Mouse (Mus musculus) cerebellum, adult 2 months (tissue): ENCODE measurements around the gene Lonrf2.

Source experiments
- CTCF ChIP-seq: fragments of 200-500 bp; IDR thresholded peaks from 2 replicates; pipeline ENCODE4 v1.5.1; 2011; ENCODE audit warnings: low read depth, mild to moderate bottlenecking, control low read depth, low read length, moderate library complexity, borderline replicate concordance; ENCODE audit not compliant: insufficient read depth
- POLR2A ChIP-seq: fragments of 200-500 bp; IDR thresholded peaks from 2 replicates; pipeline ENCODE4 v1.6.1; 2011; ENCODE audit warnings: low read length, control low read depth, borderline replicate concordance; ENCODE audit not compliant: insufficient read depth

DNA sequence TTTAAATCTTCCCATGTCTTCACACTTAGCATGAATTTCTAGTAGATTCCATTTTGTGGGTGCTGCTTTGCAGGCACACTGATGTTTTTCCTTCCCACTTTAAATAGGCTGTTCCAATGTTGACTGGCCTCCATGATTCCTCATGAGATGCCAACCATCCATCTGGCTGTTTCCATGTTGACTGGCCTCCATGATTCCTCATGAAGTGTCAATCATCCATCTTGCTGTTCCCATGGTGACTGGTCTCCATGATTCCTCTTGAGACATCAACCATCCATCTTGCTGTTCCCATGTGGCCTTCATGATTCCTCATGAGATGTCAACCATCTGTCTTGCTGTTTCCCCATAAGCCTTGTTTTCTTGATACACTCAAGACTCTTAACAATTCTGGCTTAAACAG is 16.8 kb downstream of the Lonrf2 start:
- no peak for TF ChIP-seq CTCF
- no peak for TF ChIP-seq POLR2A
